Mouse (Mus musculus) liver, postnatal 0 days (tissue): Measurements from ENCODE around the gene Dnah8. TPM values are rescaled to one million over a fixed set of nuclear protein-coding genes. Genes with fewer than 3 reads are reported as not detected.

Experiments used
- ATAC-seq: fragments of 200-750 bp; cut with Nextera tagmentation; 2 replicates; pipeline ENCODE4 v1.8.0; 2017; ENCODE audit warnings: mild to moderate bottlenecking, moderate library complexity
- DNase-seq: peaks from one replicate; pipeline ENCODE4 v3.0.0-alpha.2; 2016
- H3K27ac ChIP-seq: fragments of 300-500 bp; sonication (generic); 2 replicates; pipeline ENCODE4 v1.5.1; 2014; ENCODE audit warnings: antibody characterized with exemption, moderate library complexity, mild to moderate bottlenecking, low read depth
- H3K27me3 ChIP-seq: fragments of 300-500 bp; sonication (generic); 2 replicates; pipeline ENCODE4 v1.6.1; 2014; ENCODE audit warnings: low read length, control low read depth, mixed read lengths; ENCODE audit not compliant: insufficient read depth
- H3K36me3 ChIP-seq: fragments of 300-500 bp; sonication (generic); replicated peaks from 2 replicates; pipeline ENCODE4 v1.6.1; 2014; ENCODE audit warnings: mild to moderate bottlenecking, control low read depth, low read length, moderate library complexity, mixed read lengths; ENCODE audit not compliant: insufficient read depth
- H3K4me1 ChIP-seq: fragments of 300-500 bp; sonication (generic); 2 replicates; pipeline ENCODE4 v1.6.1; 2014; ENCODE audit warnings: antibody characterized with exemption, mild to moderate bottlenecking, control low read depth; ENCODE audit not compliant: insufficient read depth
- H3K4me2 ChIP-seq: fragments of 300-500 bp; sonication (generic); 2 replicates; pipeline ENCODE4 v1.6.1; 2014; ENCODE audit warnings: low read depth, mild to moderate bottlenecking, low read length, moderate library complexity, mixed read lengths
- H3K4me3 ChIP-seq: fragments of 300-500 bp; sonication (generic); 2 replicates; pipeline ENCODE4 v1.5.1; 2014; ENCODE audit warnings: low read depth, low read length
- H3K9ac ChIP-seq: fragments of 300-500 bp; sonication (generic); replicated peaks from 2 replicates; pipeline ENCODE4 v1.6.1; 2014; ENCODE audit warnings: mild to moderate bottlenecking, moderate library complexity
- H3K9me3 ChIP-seq: fragments of 300-500 bp; sonication (generic); 2 replicates; pipeline ENCODE4 v1.6.1; 2016; ENCODE audit warnings: mild to moderate bottlenecking, control low read depth, low read length, mixed read lengths
- CTCF ChIP-seq: sonication (generic); IDR thresholded peaks from 2 replicates; pipeline ENCODE4 v1.5.1; 2016; ENCODE audit warnings: antibody characterized with exemption, low read depth
- EP300 ChIP-seq: IDR thresholded peaks from 2 replicates; pipeline ENCODE4 v1.6.1; 2016; ENCODE audit warnings: antibody characterized with exemption, low read depth, mild to moderate bottlenecking
- WGBS: fragments of 180-500 bp; shearing (Covaris S2); extraction: QIAGEN DNeasy Blood & Tissue Kit; methylation state at CpG from one replicate; pipeline ENCODE4 v1.1.7; 2014; ENCODE audit not compliant: insufficient replicate concordance; 5-methylcytosine and 5-hydroxymethylcytosine counted together
- polyA plus RNA-seq: library from polyadenylated mRNA; unstranded; fragments of >200 nt; fragmentation: Nextera tagmentation; extraction: Ambion mirVana; gene quantifications from 2 replicates; pipeline ENCODE4 v1.2.1, GENCODE M21; 2015

Dnah8 gene
- polyA plus RNA-seq, 1 experiment from 2014 or later, result 0.63 TPM

- TF ChIP-seq EP300 (no peak), CTCF (no peak)
- Histone ChIP-seq H3K9ac (no peak overlapping the region), H3K27me3 (no peaks in the 10 kb centered on the region), H3K4me1 (no peaks in the 10 kb centered on the region), H3K4me3 (no peak overlapping the region), H3K27ac (no peak overlapping the region), H3K9me3 (no peaks in the 10 kb centered on the region), H3K36me3 (no peaks in the 10 kb centered on the region), H3K4me2 (no peak overlapping the region)
- 81% methylated on average over 8 of the region's 8 CpGs for WGBS
- ATAC-seq (no peak), DNase-seq (no peak)
Measured at GRCm38 (mm10) chr17:30788361-30788760, 164.2 kb downstream of the Dnah8 start.

- H3K27me3 ChIP-seq, result no peaks in the 10 kb centered on the region
- H3K4me3 ChIP-seq, result no peak overlapping the region
- no peak overlapping the region for H3K9ac ChIP-seq
- no peak overlapping the region for H3K4me2 ChIP-seq
- no peak for TF ChIP-seq EP300
- TF ChIP-seq CTCF, result no peak
- DNase-seq, result no peak
- ATAC-seq, result no peak
- H3K27ac ChIP-seq, result no peak overlapping the region
- H3K9me3 ChIP-seq, result no peaks in the 10 kb centered on the region
- WGBS, result 88% methylated on average over 7 of the region's 7 CpGs
- H3K4me1 ChIP-seq, result no peaks in the 10 kb centered on the region
- no peaks in the 10 kb centered on the region for H3K36me3 ChIP-seq
Measured at GRCm38 (mm10) chr17:30790816-30791215, 166.7 kb downstream of the Dnah8 start.

GRCm38 (mm10) chr17:30792396-30792795 is 168.2 kb downstream of the Dnah8 start:
- WGBS, result 84% methylated on average over 6 of the region's 6 CpGs
- Histone ChIP-seq H3K36me3 (no peaks in the 10 kb centered on the region), H3K4me2 (no peak overlapping the region), H3K4me1 (no peaks in the 10 kb centered on the region), H3K27me3 (no peaks in the 10 kb centered on the region), H3K9me3 (no peaks in the 10 kb centered on the region), H3K9ac (no peak overlapping the region), H3K27ac (no peak overlapping the region), H3K4me3 (no peak overlapping the region)
- no peak for TF ChIP-seq EP300
- TF ChIP-seq CTCF, result no peak
- ATAC-seq (no peak), DNase-seq (no peak)

- no peak overlapping the region for H3K4me3 ChIP-seq
- no peak overlapping the region for H3K4me2 ChIP-seq
- DNase-seq, result no peak
- no peaks in the 10 kb centered on the region for H3K9me3 ChIP-seq
- no peak overlapping the region for H3K27ac ChIP-seq
- 78% methylated on average over 4 of the region's 4 CpGs for WGBS
- no peak overlapping the region for H3K9ac ChIP-seq
- ATAC-seq, result no peak
- no peaks in the 10 kb centered on the region for H3K4me1 ChIP-seq
- no peaks in the 10 kb centered on the region for H3K36me3 ChIP-seq
- no peaks in the 10 kb centered on the region for H3K27me3 ChIP-seq
- TF ChIP-seq EP300 (no peak), CTCF (no peak)
Measured at GRCm38 (mm10) chr17:30796616-30797015, 172.5 kb downstream of the Dnah8 start.

- H3K27ac ChIP-seq, result no peak overlapping the region
- ATAC-seq (no peak), DNase-seq (no peak)
- 86% methylated on average over 19 of the region's 19 CpGs for WGBS
- no peak overlapping the region for H3K9ac ChIP-seq
- no peak overlapping the region for H3K4me3 ChIP-seq
- H3K4me2 ChIP-seq, result no peak overlapping the region
- no peaks in the 10 kb centered on the region for H3K27me3 ChIP-seq
- H3K9me3 ChIP-seq, result no peaks in the 10 kb centered on the region
- no peaks in the 10 kb centered on the region for H3K4me1 ChIP-seq
- TF ChIP-seq EP300 (no peak), CTCF (no peak)
- H3K36me3 ChIP-seq, result no peaks in the 10 kb centered on the region
Measured at GRCm38 (mm10) chr17:30800261-30800985, 176.3 kb downstream of the Dnah8 start.

- Histone ChIP-seq H3K9ac (no peak overlapping the region), H3K4me1 (no peaks in the 10 kb centered on the region), H3K4me2 (no peak overlapping the region), H3K27me3 (no peaks in the 10 kb centered on the region), H3K4me3 (no peak overlapping the region), H3K36me3 (no peaks in the 10 kb centered on the region), H3K9me3 (no peaks in the 10 kb centered on the region), H3K27ac (no peak overlapping the region)
- ATAC-seq (no peak), DNase-seq (no peak)
- TF ChIP-seq CTCF (peak; percentile 25), EP300 (no peak)
- 85% methylated on average over 9 of the region's 9 CpGs for WGBS
Measured at GRCm38 (mm10) chr17:30803668-30804067, 179.5 kb downstream of the Dnah8 start.

GRCm38 (mm10) chr17:30804955-30805354 is 180.8 kb downstream of the Dnah8 start:
- Histone ChIP-seq H3K4me2 (no peak overlapping the region), H3K4me3 (no peak overlapping the region), H3K27ac (no peak overlapping the region), H3K27me3 (no peaks in the 10 kb centered on the region), H3K9me3 (no peaks in the 10 kb centered on the region), H3K9ac (no peak overlapping the region), H3K36me3 (no peaks in the 10 kb centered on the region), H3K4me1 (no peaks in the 10 kb centered on the region)
- ATAC-seq (no peak), DNase-seq (no peak)
- WGBS, result 77% methylated on average over 8 of the region's 8 CpGs
- TF ChIP-seq EP300, result no peak
- no peak for TF ChIP-seq CTCF
